Mouse (Mus musculus) forebrain, embryonic 13.5 days (tissue): ENCODE results near the gene Atp23. TPM values are rescaled to one million over a fixed set of nuclear protein-coding genes. Genes with fewer than 3 reads are reported as not detected.

Experiments used
- ATAC-seq: fragments of 200-750 bp; cut with Nextera tagmentation; 2 replicates; pipeline ENCODE4 v1.8.0; 2017
- H3K27ac ChIP-seq: fragments of 300-500 bp; sonication (generic); 2 replicates; pipeline ENCODE4 v1.5.1; 2015; ENCODE audit warnings: inconsistent platforms, mild to moderate bottlenecking, moderate library complexity
- H3K27me3 ChIP-seq: fragments of 300-500 bp; sonication (generic); 2 replicates; pipeline ENCODE4 v1.6.1; 2015; ENCODE audit warnings: mild to moderate bottlenecking, inconsistent platforms
- H3K36me3 ChIP-seq: fragments of 300-500 bp; sonication (generic); 2 replicates; pipeline ENCODE4 v1.6.1; 2015; ENCODE audit warnings: mild to moderate bottlenecking, inconsistent platforms; ENCODE audit not compliant: poor library complexity, severe bottlenecking
- H3K4me1 ChIP-seq: fragments of 300-500 bp; sonication (generic); 2 replicates; pipeline ENCODE4 v1.6.1; 2015; ENCODE audit warnings: inconsistent platforms
- H3K4me2 ChIP-seq: fragments of 300-500 bp; sonication (generic); 2 replicates; pipeline ENCODE4 v1.6.1; 2015; ENCODE audit warnings: inconsistent platforms, mild to moderate bottlenecking, moderate library complexity
- H3K4me3 ChIP-seq: fragments of 300-500 bp; sonication (generic); 2 replicates; pipeline ENCODE4 v1.5.1; 2015; ENCODE audit warnings: mild to moderate bottlenecking, inconsistent platforms
- H3K9ac ChIP-seq: fragments of 300-500 bp; sonication (generic); 2 replicates; pipeline ENCODE4 v1.6.1; 2015; ENCODE audit warnings: mild to moderate bottlenecking, inconsistent platforms
- H3K9me3 ChIP-seq: fragments of 300-500 bp; sonication (generic); replicated peaks from 2 replicates; pipeline ENCODE4 v1.6.1; 2016; ENCODE audit warnings: inconsistent platforms
- WGBS: fragments of 180-500 bp; shearing (Covaris S2); methylation state at CpG from one replicate; pipeline ENCODE4 v1.1.7; 2015; 5-methylcytosine and 5-hydroxymethylcytosine counted together
- polyA plus RNA-seq: library from polyadenylated mRNA; unstranded; fragments of >200 nt; fragmentation: Nextera tagmentation; extraction: Ambion mirVana; gene quantifications from 2 replicates; pipeline ENCODE4 v1.2.1, GENCODE M21; 2015

Atp23 gene
- polyA plus RNA-seq, 1 experiment from 2014 or later, result 9.9 TPM

DNA sequence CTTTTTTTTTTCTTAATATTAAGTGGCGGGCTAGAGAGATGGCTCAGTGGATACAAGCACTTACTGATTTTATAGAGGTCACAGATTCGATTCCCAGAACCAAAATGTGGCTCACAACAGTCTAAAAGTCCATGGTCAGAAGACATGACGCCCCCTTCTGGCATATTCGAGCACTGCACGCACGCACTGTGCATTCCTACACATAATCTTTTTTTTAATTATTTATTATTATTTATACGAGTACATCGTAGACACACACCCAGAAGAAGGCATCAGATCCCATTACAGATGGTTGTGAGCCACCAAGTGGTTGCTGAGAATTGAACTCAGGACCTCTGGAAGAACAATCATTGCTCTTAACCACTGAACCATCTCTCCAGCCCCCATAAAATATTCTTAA is 3.9 kb upstream of the Atp23 start:
- Histone ChIP-seq H3K27me3 (no peaks in the 10 kb centered on the region), H3K4me2 (peak overlapping the region; percentile 70), H3K9me3 (no peaks in the 10 kb centered on the region), H3K4me3 (peak overlapping the region; percentile 40), H3K27ac (peak overlapping the region; percentile 58; the same call in 1 of the 2 replicates), H3K4me1 (peaks cover 15% of the 10 kb centered on the region), H3K9ac (no peak overlapping the region; the same call in 1 of the 2 replicates), H3K36me3 (no peaks in the 10 kb centered on the region)
- no peak for ATAC-seq
- WGBS, result 75% methylated on average over 8 of the region's 8 CpGs

DNA sequence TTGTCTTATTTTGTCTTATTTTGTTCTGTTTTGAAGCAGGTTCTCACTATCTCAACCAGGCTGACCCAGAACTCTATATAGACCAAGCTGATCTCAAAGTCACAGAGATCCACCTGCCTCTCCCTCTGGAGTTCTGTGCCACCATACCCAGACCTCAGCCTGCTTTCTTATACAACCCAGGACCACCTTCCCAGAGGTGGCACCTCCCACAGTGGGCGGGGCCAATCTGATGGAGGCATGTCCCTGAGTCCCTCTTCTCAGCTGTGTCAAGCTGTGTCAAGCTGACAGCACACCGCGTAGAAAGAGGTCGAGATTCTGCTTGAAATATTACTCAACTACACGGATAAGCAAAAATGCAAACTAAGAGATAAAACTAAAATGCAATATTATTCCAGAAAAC is 3.1 kb upstream of the Atp23 start:
- Histone ChIP-seq H3K4me2 (no peak overlapping the region), H3K4me1 (peaks cover 15% of the 10 kb centered on the region), H3K4me3 (no peak overlapping the region), H3K9me3 (no peaks in the 10 kb centered on the region), H3K9ac (no peak overlapping the region), H3K36me3 (no peaks in the 10 kb centered on the region), H3K27me3 (no peaks in the 10 kb centered on the region), H3K27ac (no peak overlapping the region)
- 35% methylated on average over 5 of the region's 5 CpGs for WGBS
- ATAC-seq, result no peak

DNA sequence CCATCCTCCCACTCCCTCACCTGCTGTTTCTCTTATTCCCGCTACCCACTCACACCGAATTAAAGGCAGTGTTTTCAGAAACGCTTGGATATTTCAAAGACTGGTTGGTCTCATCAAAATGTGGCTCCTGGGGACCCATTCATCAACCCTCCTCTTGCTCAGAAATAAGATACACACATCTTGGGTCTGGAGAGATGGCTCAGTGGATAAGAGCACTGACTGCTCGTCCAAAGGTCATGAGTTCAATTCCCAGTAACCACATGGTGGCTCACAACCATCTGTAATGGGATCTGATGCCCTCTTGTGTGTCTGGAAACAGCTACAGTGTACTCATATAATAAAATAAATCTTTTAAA is 311 bp upstream of the Atp23 start:
- no peaks in the 10 kb centered on the region for H3K27me3 ChIP-seq
- peaks cover 8% of the 10 kb centered on the region; the same call in 1 of the 2 replicates for H3K36me3 ChIP-seq
- peaks cover 15% of the 10 kb centered on the region for H3K4me1 ChIP-seq
- H3K4me3 ChIP-seq, result peak overlapping the region; percentile 72
- H3K9ac ChIP-seq, result no peak overlapping the region
- no peaks in the 10 kb centered on the region for H3K9me3 ChIP-seq
- peak overlapping the region; percentile 99 for H3K4me2 ChIP-seq
- 2% methylated on average over 4 of the region's 4 CpGs for WGBS
- ATAC-seq, result peak; percentile 12
- H3K27ac ChIP-seq, result no peak overlapping the region

DNA sequence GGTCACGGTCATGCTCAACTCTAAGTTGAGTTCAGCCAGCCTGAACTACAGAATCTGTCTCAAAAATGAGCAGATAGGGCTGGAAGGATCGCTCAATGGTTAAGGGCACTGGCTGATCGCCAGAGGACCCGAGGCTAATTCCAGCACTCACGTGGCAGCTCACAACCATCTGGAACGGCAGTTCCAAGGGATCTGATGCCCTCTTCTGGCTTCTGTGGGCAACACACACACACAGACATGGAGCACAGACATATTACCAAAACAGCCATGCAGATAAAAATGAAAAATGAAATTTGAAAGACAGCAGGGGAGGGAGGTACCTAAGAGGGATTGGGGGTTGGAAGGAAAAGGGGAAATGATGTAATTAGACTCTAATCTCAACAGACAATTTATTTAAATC is 5.3 kb downstream of the Atp23 start:
- 59% methylated on average over 6 of the region's 6 CpGs for WGBS
- no peaks in the 10 kb centered on the region for H3K9me3 ChIP-seq
- H3K27ac ChIP-seq, result no peak overlapping the region
- H3K36me3 ChIP-seq, result peaks cover 33% of the 10 kb centered on the region
- peaks cover 6% of the 10 kb centered on the region for H3K4me1 ChIP-seq
- no peak overlapping the region for H3K4me2 ChIP-seq
- H3K4me3 ChIP-seq, result no peak overlapping the region
- no peak for ATAC-seq
- H3K27me3 ChIP-seq, result no peaks in the 10 kb centered on the region
- no peak overlapping the region for H3K9ac ChIP-seq

DNA sequence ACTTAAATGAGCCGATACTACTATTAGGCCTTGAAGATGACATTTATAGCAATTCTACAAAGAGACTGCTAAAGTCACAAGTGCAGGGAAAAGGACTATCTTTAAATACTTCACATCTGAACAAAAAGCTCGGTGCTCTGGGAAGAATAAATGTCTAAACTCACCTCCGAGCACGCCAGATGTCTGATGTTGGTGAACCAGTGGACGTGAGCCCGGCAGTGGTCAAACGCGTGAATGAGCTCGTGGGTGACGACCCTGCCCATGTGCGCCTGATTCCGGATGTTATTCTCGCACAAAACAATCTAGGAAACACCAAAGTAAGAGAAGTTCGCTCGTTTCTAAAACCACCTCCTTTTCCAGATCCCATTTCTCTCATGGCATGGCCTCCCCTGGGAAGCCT is 7.1 kb downstream of the Atp23 start:
- Histone ChIP-seq H3K27ac (no peak overlapping the region), H3K9ac (no peak overlapping the region), H3K4me2 (no peak overlapping the region), H3K36me3 (peaks cover 51% of the 10 kb centered on the region), H3K4me1 (no peaks in the 10 kb centered on the region), H3K27me3 (no peaks in the 10 kb centered on the region), H3K4me3 (no peak overlapping the region), H3K9me3 (no peaks in the 10 kb centered on the region)
- no peak for ATAC-seq
- 93% methylated on average over 15 of the region's 15 CpGs for WGBS

DNA sequence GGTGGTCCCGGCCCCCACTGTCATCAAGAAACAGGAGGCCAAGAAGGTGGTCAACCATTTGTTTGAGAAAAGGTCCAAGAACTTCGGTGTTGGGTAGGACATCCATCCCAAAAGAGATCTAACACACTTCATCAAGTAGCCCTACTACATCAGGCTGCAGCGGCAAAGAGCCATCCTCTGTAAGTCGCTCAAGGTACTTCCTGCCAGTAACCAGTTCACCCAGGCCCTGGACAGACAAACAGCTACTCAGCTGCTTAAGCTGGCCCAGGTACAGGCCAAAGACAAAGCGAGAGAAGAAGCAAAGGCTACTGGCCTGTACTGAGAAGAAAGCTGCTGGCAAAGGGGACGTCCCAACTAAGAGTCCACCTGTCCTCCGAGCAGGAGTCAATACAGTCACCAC is 8.0 kb downstream of the Atp23 start:
- peaks cover 51% of the 10 kb centered on the region for H3K36me3 ChIP-seq
- WGBS, result 93% methylated on average over 7 of the region's 7 CpGs
- no peak for ATAC-seq
- H3K4me3 ChIP-seq, result no peak overlapping the region
- H3K9ac ChIP-seq, result no peak overlapping the region
- no peak overlapping the region for H3K4me2 ChIP-seq
- H3K27ac ChIP-seq, result no peak overlapping the region
- H3K9me3 ChIP-seq, result no peaks in the 10 kb centered on the region
- H3K27me3 ChIP-seq, result no peaks in the 10 kb centered on the region
- H3K4me1 ChIP-seq, result no peaks in the 10 kb centered on the region

DNA sequence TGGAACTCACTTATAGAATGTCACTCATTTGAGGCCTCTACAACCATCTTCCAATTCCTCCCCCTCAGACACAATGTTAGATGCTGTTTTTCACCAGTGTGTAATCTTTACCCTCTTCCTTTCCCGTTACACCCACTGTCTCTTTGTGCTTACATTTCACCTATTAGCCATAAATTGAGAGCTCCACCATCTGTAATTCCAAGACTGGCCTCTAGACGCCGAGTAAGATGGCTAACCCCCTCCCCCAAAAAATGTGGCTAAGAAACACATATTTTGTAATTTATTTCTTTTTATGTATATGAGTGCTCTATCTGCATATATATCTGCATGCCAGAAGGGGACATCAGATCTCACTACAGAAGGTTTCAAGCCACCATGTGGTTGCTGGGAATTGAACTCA is 27.4 kb downstream of the Atp23 start:
- no peaks in the 10 kb centered on the region for H3K4me1 ChIP-seq
- no peak for ATAC-seq
- 87% methylated on average over 3 of the region's 3 CpGs for WGBS
- no peak overlapping the region for H3K4me2 ChIP-seq
- no peaks in the 10 kb centered on the region for H3K36me3 ChIP-seq
- H3K9me3 ChIP-seq, result no peaks in the 10 kb centered on the region
- no peak overlapping the region for H3K9ac ChIP-seq
- H3K27me3 ChIP-seq, result no peaks in the 10 kb centered on the region
- no peak overlapping the region for H3K27ac ChIP-seq
- no peak overlapping the region for H3K4me3 ChIP-seq

DNA sequence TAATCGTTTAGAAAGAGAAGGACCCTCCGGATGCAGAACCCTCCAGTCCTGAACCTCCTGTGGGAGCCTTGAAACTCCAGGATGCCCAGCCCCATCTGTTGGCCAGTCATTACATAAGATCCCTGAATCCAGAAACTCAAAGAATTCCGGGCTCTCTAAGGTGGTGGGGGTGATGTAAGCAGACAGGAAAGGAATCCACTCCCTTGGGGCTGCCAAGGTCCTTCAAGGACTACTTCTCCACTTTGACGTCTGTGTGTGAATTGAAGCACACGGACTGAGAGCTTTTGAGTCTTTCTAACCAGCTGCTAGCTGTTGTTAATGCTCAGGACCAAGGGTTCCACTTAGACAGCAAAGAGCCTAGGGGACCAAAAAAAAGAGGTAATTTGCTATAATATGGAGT is 28.9 kb downstream of the Atp23 start:
- no peaks in the 10 kb centered on the region for H3K4me1 ChIP-seq
- H3K4me2 ChIP-seq, result no peak overlapping the region

DNA sequence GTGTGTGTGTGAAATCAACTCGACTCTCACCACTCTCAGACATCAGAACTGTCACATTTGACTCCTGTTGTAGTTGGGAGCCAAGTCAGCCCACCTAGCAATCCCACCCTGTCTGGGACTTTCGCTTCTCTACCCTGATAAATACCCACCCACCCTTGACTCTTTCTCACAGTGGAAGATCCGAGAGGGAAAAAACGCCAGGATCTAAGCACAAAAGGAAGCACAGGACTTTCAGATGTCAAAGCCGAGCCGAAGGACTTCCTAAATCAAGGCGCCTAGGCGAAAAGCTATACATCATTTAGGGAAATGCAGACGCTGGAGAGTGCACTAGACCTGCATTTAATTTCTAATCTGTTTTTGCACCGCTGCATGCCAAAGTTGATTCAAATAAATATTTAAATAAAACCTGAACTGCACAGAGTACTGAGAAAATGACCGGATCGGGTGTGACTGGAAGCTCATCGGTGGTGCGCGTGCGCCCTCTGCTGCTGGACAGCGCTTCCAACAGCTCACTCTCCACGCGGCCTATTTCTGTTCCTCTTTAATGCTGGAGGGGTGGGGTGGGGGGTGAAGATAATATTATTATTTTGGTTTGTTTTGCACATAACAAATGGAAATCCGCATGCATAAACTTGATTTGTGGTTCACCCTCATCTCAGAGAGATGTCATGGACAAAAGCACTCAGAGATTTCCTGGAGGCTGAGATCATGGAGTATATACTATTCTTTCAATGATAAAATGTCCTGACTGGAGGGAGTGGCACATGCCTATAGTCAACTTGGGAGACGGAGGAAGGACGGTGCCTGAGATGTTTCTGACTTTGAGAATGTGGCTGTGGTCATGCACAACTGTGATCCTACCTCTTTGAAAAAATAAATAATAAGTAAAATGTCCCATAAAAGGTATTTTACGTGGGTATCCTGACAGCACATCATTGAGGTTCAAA is 31.5 kb downstream of the Atp23 start:
- Histone ChIP-seq H3K4me3 (no peak overlapping the region), H3K9ac (no peak overlapping the region), H3K27ac (no peak overlapping the region), H3K4me2 (peak overlapping the region; percentile 42), H3K36me3 (no peaks in the 10 kb centered on the region), H3K27me3 (no peaks in the 10 kb centered on the region), H3K9me3 (no peaks in the 10 kb centered on the region), H3K4me1 (no peaks in the 10 kb centered on the region)
- ATAC-seq, result peak; percentile 80
- 23% methylated on average over 22 of the region's 23 CpGs for WGBS

More for the DNA sequence above, 28.9 kb downstream of the Atp23 start:
- no peak for ATAC-seq
- no peaks in the 10 kb centered on the region for H3K36me3 ChIP-seq
- no peaks in the 10 kb centered on the region for H3K27me3 ChIP-seq
- H3K27ac ChIP-seq, result no peak overlapping the region
- H3K4me3 ChIP-seq, result no peak overlapping the region
- no peak overlapping the region for H3K9ac ChIP-seq
- no peaks in the 10 kb centered on the region for H3K9me3 ChIP-seq
- 70% methylated on average over 5 of the region's 5 CpGs for WGBS

DNA sequence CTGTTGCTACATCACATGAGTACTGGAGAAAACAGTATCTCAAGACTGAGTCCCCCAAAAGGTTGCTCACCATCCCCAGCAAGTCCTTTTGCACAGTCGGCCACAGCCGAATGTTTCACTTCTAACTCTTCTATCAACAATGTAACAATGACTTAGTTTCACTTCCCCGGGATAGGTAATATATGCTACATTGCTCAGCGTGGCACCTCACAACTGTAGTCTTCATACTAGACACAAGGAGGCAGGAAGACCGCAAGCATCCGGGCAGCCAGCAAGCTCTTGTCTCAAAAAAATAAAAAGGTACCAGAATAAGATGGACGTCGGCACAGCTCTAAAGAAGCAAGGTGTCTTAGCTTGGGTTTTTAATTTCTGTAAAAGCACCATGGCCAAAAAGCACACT is 35.9 kb downstream of the Atp23 start:
- H3K4me1 ChIP-seq, result no peaks in the 10 kb centered on the region; the same call in 1 of the 2 replicates
- H3K4me3 ChIP-seq, result no peak overlapping the region
- no peaks in the 10 kb centered on the region for H3K27me3 ChIP-seq
- H3K27ac ChIP-seq, result no peak overlapping the region
- H3K36me3 ChIP-seq, result no peaks in the 10 kb centered on the region
- ATAC-seq, result no peak
- WGBS, result 95% methylated on average over 8 of the region's 8 CpGs
- H3K9ac ChIP-seq, result no peak overlapping the region
- no peak overlapping the region for H3K4me2 ChIP-seq
- H3K9me3 ChIP-seq, result no peaks in the 10 kb centered on the region

DNA sequence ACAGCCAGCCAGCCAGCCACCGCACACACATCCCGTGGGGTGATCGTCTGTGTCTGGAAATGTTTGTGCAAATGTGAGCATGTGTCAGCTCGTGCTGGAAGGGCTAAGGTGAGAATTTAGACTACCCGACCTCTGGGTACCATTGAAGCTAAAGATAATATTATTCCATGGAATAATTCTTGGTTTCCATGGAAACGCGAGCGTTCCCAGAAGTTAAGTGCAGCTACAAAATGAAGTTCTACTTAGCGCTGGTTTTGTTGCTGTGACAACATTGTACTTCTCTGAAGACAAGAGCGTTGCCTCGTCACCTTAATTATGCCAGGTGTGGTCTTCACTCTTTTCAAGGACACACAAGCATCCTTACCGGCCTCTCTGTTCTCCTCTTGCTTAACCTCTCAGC is 39.0 kb downstream of the Atp23 start:
- no peak overlapping the region for H3K4me3 ChIP-seq
- no peaks in the 10 kb centered on the region; the same call in 1 of the 2 replicates for H3K4me1 ChIP-seq
- H3K9me3 ChIP-seq, result no peaks in the 10 kb centered on the region
- H3K27ac ChIP-seq, result no peak overlapping the region
- no peaks in the 10 kb centered on the region for H3K27me3 ChIP-seq
- no peaks in the 10 kb centered on the region for H3K36me3 ChIP-seq
- no peak for ATAC-seq
- no peak overlapping the region for H3K9ac ChIP-seq
- WGBS, result 76% methylated on average over 12 of the region's 12 CpGs
- no peak overlapping the region for H3K4me2 ChIP-seq

DNA sequence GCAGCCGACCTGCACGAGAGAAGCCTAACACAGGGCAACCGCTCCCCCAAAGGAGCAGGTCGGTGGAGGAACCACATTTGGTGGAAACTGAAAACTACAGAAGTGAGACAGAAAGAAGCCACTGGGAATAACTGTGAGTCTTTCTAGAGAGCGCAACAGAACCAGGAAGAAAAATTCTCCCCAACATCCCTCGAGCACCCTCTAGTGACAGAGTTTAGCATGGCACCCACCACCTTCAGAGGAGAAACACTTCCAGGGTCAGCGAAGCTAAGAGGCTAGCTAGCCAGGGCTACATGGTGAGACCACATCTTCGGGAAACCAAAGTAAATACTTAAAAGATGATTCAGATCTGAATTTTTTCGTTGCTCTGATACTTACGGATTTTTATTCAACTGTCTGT is 47.9 kb downstream of the Atp23 start:
- 84% methylated on average over 10 of the region's 10 CpGs for WGBS
- H3K27me3 ChIP-seq, result no peaks in the 10 kb centered on the region
- H3K27ac ChIP-seq, result no peak overlapping the region
- no peak overlapping the region for H3K9ac ChIP-seq
- H3K4me1 ChIP-seq, result no peaks in the 10 kb centered on the region
- no peak overlapping the region for H3K4me2 ChIP-seq
- no peak overlapping the region for H3K4me3 ChIP-seq
- ATAC-seq, result no peak
- no peaks in the 10 kb centered on the region for H3K9me3 ChIP-seq
- no peaks in the 10 kb centered on the region for H3K36me3 ChIP-seq
